Mouse (Mus musculus) CD8-positive naive resting alpha-beta T cell, adult 2 months (primary cell): ENCODE data around the gene Hist1h1d.
"Not testable (repeated sequence)": the region's sequence is repeated elsewhere in the genome, so short reads cannot be mapped to it uniquely, and the experiment has no call there.

Source experiments
- DNase-seq, 2 experiments: peaks; one replicate each; pipeline ENCODE4 v3.0.0; 2022; ENCODE audit warnings: low read depth in 2 of 2, low spot score in 2 of 2

Gene Hist1h1d

DNA sequence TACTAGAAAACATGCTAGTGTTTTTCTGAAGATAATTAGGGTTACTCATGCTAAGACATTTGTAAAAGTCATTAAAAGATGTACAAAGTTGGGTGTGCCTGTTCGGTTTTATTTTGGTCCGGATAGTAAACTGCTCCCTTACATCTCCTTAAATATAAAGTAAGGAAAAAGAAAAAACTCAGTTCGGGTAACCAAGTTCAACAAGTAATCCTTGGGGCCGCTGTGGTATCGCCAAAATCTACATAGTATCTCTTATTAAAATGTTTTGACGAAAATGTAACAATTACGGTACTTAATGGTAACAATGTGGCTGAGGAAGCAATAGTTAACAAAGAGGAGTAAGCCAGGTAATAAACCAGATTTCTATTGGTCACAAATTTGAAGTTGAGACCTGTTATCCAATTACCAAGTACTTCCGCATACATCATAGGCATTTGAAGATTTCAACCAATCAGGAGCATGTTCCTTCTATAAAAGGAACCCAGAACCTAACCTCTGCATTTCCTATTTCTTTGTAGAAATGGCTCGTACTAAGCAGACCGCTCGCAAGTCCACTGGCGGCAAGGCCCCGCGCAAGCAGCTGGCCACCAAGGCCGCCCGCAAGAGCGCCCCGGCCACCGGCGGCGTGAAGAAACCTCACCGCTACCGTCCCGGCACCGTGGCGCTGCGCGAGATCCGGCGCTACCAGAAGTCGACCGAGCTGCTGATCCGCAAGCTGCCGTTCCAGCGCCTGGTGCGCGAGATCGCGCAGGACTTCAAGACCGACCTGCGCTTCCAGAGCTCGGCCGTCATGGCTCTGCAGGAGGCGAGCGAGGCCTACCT lies 8.9 kb upstream of the Hist1h1d start, which contains the start of gene Hist1h3f:
TSS of gene Hist1h3f (plus strand) at position 88 of the 822 bp plus-strand sequence.
- peak; percentile 75 to 82 for DNase-seq

DNA sequence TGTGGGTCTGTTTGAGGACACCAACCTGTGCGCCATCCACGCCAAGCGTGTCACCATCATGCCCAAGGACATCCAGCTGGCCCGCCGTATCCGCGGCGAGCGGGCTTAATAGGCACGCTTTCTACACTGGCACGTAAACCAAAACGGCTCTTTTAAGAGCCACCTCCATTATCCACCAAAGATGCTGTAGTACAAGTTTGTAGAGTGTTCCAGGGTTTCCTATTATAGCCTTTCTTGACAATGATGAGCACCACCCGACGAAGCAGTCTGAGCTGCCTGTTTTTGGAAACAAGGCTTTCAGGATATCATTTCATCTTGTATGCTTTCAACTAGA lies 8.3 kb upstream of the Hist1h1d start:
- DNase-seq = peak in 1 of 2 experiments; percentile 53

DNA sequence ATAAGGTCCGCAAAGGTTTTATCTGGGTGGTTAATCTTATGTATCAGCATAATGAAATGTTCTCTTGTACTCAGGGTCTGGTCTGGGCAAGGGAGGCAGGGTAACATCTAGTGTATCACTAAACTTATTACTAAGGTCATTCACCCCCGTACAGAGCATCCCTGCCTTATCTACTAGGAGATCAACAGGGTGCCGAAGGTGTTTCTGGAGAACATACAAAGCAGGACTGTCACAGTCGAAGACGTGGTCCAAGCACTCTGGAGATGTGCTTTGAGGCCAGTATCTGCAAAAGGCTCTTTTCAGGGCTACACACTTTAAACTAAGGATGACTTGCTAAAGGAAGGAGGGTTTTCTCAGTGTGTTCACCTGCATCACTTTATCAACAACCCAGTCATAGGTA lies 6.4 kb upstream of the Hist1h1d start:
- DNase-seq = no peak

DNA sequence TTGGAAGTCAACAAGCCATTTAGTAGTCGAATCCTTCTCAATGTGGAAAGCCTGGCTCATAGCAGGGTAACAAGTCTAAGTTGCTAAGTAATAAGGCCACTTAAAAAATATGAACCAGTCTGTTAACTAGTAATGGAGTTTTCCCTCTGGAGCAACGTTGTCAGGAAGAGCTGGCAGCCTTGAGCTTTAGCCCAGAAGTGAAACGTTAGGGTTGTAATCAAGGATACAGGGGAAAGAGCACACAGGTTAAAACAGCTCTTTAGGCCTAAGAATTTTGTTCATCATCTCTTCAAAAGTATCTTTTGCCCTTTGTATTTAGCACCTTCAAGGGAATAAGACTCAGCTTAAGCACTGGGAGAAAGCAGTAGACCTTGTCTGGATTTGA lies 2.3 kb upstream of the Hist1h1d start:
- DNase-seq = no peak

DNA sequence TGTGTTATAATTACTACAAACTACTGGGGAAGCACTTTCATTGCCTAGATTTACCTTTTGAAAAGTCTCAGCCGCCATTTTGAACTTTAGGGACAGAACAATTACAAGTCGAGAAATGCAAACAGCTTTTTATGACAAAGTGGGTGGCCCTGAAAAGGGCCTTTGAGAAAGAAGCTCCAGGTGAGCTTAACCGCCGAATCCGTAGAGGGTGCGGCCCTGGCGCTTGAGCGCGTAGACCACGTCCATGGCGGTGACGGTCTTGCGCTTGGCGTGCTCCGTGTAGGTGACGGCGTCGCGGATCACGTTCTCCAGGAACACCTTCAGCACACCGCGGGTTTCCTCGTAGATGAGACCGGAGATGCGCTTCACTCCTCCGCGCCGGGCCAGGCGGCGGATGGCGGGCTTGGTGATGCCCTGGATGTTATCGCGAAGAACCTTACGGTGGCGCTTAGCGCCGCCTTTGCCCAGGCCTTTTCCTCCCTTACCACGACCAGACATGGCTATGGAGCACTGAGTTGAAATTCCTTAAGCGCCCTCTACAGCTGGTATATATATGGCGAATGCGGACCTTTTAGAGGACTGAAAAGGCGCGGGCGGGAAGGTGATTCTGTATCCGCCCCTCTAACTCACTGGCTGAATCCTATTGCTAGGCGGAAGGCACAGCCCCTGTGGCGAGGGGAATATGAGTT lies 1.8 kb upstream of the Hist1h1d start, which contains the start of gene Hist1h4f:
TSS of gene Hist1h4f (minus strand) at position 503 of the 689 bp plus-strand sequence.
- DNase-seq = peak; percentile 61 to 81

DNA sequence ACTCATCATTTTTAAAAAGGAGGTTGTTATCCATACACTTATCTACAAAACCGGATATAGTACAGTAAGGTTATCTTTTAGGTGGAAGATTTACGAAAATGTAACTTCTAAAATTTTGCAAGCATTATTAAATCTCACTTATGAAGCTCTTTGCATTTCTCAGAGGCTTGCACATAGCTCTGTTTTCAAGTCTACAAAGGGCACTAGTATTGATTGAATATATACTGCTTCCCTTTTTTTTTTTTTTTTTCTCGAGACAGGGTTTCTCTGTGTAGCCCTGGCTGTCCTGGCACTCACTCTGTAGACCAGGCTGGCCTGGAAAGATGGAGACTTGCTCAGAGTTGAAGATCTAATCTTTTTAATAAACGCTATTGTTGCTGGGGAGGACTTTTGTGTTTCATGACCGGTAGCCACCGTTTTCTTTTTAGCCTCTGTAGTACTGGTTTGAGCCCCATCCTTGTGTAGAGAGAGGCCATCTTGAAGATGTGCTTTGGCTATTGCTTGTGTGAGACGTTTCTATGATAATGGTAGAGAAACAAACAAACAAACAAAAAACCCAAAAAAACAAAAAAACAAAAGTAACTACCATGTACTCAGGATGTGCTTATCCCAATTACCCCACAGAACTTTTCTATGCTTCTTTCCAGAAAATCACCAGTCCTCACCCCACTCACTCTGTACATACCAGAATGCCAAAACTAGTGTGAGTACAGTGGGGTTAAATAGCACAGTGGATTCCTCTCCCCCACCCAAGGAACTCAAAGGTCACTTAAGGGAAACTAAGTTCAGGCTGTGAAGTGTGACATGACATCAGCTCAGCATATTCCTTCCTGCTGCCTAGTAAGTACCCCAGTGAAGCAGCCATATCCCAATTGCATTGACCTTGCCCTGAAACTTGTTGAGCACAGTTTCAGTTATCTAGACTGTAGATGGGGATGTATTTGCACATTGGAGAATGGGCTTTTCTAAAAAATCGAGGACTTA lies 839 bp upstream of the Hist1h1d start:
- no peak for DNase-seq

DNA sequence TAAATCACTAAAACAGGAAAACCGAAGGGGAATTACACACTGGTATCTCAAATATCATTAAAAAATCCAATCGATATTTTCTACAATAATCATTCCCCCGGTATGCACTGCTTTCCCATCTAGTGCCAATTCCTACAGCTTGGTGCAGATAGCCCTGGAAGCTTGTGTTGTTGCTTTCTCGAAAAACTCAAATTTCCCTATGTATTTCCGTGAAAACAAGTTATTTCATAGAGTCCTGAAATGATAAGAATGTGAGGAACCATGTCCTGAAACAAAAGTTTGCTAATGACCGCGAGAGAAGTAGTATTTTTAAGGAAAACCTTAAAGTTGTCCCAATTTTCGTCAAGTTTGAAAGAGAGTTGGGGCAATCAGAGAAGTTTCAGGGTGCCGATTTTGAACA lies 1.3 kb downstream of the Hist1h1d start:
- DNase-seq = no peak

DNA sequence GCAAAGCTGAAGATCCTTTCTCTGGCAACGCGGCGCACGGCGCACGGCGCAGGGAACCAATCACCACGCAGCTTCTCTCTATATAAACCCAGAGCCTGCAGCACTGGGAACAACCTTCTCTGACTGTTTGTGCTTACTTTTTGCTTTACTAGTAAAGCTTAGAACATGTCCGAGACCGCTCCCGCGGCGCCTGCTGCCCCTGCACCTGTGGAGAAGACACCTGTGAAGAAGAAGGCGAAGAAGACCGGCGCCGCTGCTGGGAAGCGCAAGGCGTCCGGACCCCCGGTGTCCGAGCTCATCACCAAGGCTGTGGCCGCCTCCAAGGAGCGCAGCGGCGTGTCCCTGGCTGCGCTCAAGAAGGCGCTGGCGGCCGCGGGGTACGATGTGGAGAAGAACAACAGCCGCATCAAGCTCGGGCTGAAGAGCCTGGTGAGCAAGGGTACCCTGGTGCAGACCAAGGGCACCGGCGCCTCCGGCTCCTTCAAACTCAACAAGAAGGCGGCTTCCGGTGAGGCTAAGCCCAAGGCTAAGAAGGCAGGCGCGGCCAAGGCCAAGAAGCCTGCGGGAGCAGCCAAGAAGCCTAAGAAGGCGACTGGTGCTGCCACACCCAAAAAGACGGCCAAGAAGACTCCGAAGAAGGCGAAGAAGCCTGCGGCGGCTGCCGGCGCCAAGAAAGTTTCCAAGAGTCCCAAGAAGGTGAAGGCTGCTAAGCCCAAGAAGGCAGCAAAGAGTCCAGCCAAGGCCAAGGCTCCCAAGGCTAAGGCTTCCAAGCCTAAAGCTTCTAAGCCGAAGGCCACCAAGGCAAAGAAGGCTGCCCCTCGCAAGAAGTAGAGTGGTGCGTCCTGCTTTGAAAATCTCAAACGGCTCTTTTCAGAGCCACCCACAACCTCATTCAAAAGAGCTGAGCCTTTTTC lies 2.1 kb downstream of the Hist1h1d start:
- peak; percentile 30 to 57 for DNase-seq

DNA sequence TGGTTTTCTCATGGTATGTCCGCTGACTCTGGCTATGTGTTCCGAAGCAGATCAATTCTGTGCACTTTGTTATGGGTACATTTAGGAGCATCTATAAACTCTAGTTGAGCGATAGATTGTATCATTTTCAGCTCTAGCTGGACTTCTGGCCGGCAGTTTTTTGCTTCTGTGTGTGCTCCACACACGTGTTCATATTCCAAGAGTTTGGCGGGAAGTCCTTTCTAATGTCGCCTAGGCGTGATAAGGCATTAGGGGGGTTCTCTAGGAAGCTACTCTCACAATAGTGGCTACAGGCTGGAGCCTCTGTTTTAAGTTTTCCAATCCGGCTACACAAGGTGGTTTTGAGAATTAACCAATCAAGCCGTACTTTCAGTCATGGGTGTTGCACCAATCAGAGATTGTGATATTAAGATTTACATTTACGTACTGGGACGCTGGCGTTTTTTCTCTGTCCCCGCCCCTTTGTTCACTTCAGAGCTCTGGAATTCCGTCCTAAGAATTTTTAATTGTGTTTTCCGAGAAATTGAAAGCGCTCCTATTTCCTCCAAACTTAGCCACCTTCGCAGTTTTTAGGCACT lies 2.9 kb downstream of the Hist1h1d start:
- DNase-seq = peak; percentile 28 to 57

DNA sequence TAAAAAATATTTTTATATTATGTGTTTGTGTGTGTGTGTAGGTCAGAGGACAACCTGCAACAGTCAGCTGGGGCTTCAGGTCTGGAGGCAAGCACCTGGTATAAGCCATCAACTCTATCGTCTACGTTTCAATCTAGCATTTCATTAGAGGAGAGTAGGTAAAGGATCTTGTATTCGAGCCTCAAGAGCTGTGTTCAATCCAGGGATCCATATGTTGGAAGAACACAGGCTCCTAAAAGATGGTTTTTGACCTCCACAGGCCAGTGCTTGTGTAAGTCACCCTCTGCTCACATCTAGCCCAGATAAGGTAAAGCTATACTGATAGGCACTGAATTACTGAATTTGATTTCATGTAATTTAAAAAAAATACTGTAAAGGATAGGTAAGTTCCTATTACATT lies 3.8 kb downstream of the Hist1h1d start:
- DNase-seq = no peak

DNA sequence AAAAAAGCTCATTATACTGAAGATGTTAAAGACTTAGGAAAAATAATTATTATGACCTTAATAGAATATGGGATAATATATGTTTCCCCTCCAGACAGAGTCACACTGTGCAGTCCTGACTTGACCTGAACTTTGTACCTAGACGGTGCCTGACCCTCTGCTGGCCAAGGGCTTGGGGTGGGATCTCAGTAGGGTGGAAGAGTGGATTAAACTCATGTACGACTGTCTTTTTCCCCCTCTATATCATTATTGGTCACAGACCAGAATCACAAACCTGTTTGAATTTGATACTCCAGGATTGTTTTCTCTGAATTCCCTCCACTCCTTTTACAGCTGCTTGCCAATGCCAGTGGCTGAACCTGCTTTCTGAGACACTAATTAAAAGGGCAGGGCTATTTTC lies 7.6 kb downstream of the Hist1h1d start:
- DNase-seq = not testable (repeated sequence)

DNA sequence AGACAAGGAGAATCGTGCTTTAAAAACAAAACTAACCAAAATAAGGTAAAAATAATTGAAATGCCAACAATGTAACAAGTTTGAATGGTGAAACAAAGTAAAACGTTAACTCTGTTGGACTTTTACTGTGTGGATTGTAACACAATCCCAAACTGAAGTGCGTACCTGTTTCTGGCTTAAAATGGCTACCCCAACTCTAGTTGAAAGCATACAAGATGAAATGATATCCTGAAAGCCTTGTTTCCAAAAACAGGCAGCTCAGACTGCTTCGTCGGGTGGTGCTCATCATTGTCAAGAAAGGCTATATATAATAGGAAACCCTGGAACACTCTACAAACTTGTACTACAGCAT lies 8.4 kb downstream of the Hist1h1d start:
- DNase-seq = not testable (repeated sequence)

DNA sequence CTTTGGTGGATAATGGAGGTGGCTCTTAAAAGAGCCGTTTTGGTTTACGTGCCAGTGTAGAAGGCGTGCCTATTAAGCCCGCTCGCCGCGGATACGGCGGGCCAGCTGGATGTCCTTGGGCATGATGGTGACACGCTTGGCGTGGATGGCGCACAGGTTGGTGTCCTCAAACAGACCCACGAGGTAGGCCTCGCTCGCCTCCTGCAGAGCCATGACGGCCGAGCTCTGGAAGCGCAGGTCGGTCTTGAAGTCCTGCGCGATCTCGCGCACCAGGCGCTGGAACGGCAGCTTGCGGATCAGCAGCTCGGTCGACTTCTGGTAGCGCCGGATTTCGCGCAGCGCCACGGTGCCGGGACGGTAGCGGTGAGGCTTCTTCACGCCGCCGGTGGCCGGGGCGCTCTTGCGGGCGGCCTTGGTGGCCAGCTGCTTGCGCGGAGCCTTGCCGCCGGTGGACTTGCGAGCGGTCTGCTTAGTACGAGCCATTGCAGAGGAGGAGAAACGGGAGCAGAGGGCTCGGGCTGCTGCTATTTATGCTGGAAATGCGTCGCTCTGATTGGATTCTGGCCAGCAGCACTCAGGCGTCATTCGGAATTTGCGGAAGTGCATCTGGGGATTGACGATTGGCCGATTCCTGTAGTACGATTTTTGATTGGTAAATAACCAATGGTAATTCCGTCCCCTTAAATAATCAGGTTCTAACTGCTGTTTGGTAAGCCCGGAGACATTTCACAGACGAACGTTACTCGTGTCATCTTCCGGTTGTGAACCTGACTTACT lies 9.0 kb downstream of the Hist1h1d start, which contains the start of gene Hist1h3e:
TSS of gene Hist1h3e (minus strand) at position 487 of the 777 bp plus-strand sequence.
- DNase-seq = peak; percentile 89 to 90

DNA sequence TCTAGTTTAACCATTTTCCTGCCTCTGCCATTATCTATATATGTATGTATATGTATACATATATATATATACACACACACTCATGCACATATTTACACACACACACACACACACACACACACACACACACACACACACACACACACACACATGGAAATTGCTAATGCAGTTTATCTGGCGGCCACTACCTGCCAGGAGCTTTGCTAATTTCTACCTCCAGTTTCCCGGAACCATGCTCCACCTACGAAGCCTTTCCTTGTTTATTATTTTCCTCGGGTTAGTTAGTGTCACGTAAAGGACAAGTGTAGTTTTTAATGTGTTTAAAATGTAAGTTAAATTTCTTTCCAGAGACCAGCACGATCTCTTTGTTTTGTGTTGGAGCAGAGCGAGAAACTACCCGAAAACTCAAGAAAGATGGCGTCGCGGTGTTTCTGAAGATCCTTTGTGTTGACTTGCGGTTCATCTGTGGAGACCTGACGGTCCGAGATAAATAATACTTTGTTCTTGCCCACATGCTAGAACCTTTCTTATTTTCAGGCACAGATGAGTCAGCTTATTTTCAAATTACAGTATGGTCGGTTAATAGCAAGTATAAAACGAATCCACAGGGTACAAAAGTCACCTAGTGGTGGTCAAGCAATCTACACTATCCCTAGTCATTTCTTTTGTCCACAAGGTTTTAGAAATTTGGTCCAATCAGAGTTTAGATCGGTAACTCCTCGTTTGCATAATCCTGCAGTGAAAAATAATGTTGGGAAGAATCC lies 9.8 kb downstream of the Hist1h1d start:
- peak in 1 of 2 experiments; percentile 28 for DNase-seq

DNA sequence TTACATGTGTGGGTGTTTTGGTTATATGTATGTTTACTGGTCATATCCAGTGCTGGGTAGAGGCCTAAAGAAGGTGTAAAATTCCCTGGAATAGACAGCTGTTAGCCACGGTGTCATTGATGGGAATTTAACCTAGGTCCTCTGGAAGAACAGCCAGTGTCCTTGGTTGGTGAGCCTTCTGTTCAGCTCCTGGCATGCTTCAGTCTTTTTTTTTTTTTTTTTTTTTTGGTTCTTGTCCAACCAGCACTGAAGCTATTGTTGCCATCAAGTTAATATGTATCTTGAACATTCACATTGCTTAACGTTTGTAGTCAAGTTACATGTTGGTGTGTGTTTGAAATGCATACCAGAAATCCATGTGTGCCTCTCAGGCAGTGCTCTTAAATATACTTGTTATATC lies 11.4 kb downstream of the Hist1h1d start:
- DNase-seq = no peak

DNA sequence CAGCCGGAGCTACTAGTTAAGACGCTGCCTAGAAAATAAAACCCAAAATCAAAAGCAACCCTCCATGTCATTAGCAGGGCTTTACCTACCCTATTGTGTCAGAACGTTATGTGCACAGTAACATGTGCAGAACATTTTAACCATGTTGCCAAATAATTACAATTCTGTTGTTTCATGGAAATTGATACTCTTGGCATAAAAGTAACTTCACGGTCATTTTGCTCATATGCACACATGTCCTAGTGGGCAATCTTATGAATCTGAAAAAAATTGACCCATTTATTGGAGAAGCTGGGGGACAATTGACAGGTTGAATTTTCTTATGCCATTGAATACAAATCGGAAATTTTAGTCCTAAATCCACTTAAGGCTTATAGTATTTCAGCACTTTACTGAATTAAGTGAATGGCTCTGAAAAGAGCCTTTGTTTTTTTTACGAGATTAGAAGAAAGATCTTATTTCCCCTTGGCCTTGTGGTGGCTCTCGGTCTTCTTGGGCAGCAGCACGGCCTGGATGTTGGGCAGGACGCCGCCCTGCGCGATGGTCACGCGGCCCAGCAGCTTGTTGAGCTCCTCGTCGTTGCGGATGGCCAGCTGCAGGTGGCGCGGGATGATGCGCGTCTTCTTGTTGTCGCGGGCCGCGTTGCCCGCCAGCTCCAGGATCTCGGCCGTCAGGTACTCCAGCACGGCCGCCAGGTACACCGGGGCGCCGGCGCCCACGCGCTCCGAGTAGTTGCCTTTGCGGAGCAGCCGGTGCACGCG lies 17.4 kb downstream of the Hist1h1d start:
- not testable (repeated sequence) for DNase-seq

DNA sequence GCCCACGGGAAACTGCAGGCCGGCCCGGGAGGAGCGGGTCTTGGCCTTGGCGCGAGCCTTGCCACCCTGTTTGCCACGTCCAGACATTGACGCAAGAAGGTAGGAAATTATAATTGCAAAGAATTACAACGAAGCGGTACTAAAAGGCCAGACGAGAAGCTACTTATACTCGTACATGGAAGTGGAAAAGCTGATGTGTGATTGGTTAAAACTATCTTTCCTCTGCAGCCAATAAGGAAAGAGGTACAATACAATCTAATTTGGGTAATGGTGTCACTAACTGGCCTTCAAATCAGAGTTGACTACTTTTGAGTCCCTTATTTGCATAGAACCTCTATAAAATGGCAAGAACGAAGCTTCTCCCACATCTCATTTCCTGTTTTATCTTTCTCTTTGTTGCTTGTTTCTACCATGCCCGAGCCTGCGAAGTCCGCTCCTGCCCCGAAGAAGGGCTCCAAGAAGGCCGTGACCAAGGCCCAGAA lies 18.0 kb downstream of the Hist1h1d start, which contains the start of the genes Hist1h2ae and Hist1h2bg:
TSS of gene Hist1h2ae (minus strand) at position 199 of the 482 bp plus-strand sequence.
TSS of gene Hist1h2bg (plus strand) at position 375 of the 482 bp plus-strand sequence.
- DNase-seq = peak; percentile 48 to 67
